Comparison of ENCODE assay signal across 10 mouse cellular contexts in genomic region chr8:19697497-19698077, GRCm38 (mm10). TPM values are rescaled to one million over a fixed set of nuclear protein-coding genes. Genes with fewer than 3 reads are reported as not detected.
DNase-seq lines count a peak whose midpoint lies in the region; ATAC-seq lines count a peak whose summit lies in the region.
"Not testable (repeated sequence)": the region's sequence is repeated elsewhere in the genome, so short reads cannot be mapped to it uniquely, and the experiment has no call there.
"Had no signal": no experiment of that assay in that cellular context is flagged by ENCODE, and none has a peak within 500 bp of the region (broad histone marks: within the 10 kb centered on the region; RNA-seq: fewer than 3 reads in every experiment).

No protein-coding gene starts in this region.

- not testable (repeated sequence) for H3K4me3 ChIP-seq in ES-E14 (ENCODE audit: insufficient read depth in 1 of 2, low read depth in 1 of 2, low read length in 2 of 2, poor library complexity in 1 of 2, severe bottlenecking in 1 of 2)

- peak; percentile 73 for ATAC-seq in megakaryocyte, adult 5-6 weeks (ENCODE audit: poor library complexity, severe bottlenecking)

- in situ Hi-C loops in ES-E14 (cut with MboI; ENCODE audit: low sequenced_read_pairs in 2 of 2, unreplicated experiment in 2 of 2): not testable (repeated sequence)

- peak overlapping the region; percentile 32; the same call in 1 of the 2 replicates for H3K27ac ChIP-seq in ES-E14 (ENCODE audit: insufficient read depth, low read depth, low read length, poor library complexity, severe bottlenecking)

- not testable (repeated sequence) for H3K9ac ChIP-seq in ES-E14 (ENCODE audit: insufficient read depth, low read depth, low read length, poor library complexity, severe bottlenecking)

- not testable (repeated sequence) for H3K4me1 ChIP-seq in ES-E14 (ENCODE audit: control insufficient read depth in 2 of 2, insufficient read depth in 2 of 2, low read length in 2 of 2, poor library complexity in 1 of 2)

- H3K9me3 ChIP-seq in ES-E14 (ENCODE audit: control insufficient read depth, insufficient read depth, low read depth, low read length): not testable (repeated sequence)

- H3K36me3 ChIP-seq in ES-E14 (ENCODE audit: control insufficient read depth, insufficient read depth, low read length, poor library complexity, severe bottlenecking): not testable (repeated sequence)

- peak; percentile 36 for DNase-seq in 416B (ENCODE audit: low read depth)
- DNase-seq in ES-E14 (ENCODE audit: low read depth, low spot score): not testable (repeated sequence)
- peak; percentile 52 for DNase-seq in R1 (ENCODE audit: low read depth, low spot score)
- peak; percentile 2 for DNase-seq in embryo, embryonic 9.5 days (ENCODE audit: extremely low spot score)
- DNase-seq in heart, adult 11 months: peak; percentile 94
- DNase-seq in testis, postnatal 10 days (ENCODE audit: low spot score): peak; percentile 68

RNA-seq across cellular contexts. Expression of gene 4930467E23Rik, which starts 31.8 kb away (rescaled TPM):
- total RNA-seq in ES-E14 (2012; rRNA removed): not detected in 2 replicates
- total RNA-seq in megakaryocyte, adult 5-6 weeks (2015): not detected in 2 replicates
- total RNA-seq in megakaryocyte, adult 5-6 weeks (2017): 0.16 TPM in 1 of 2 replicates, not detected in the other
- total RNA-seq: common myeloid progenitor, adult 5-6 weeks; gastrocnemius, postnatal 25 days; heart, postnatal 4 days had no signal
